Mouse (Mus musculus) ES-Bruce4 (cell line): ENCODE data around the gene Heatr3.

Source experiments
- CTCF ChIP-seq: IDR thresholded peaks from one replicate; pipeline ENCODE4 v1.8.1; 2011; ENCODE audit warnings: low read depth, low read length
- POLR2A ChIP-seq: IDR thresholded peaks from one replicate; pipeline ENCODE4 v1.8.1; 2011; ENCODE audit warnings: low read length; ENCODE audit not compliant: insufficient read depth

GRCm38 (mm10) chr8:88139256-88139655 is 1.6 kb downstream of the Heatr3 start:
- no peak for TF ChIP-seq CTCF
- no peak for TF ChIP-seq POLR2A
